Comparison of ENCODE assay signal across 9 mouse cellular contexts in genomic region chr10:63692039-63692438, GRCm38 (mm10).
A peak's percentile ranks its signal among the peaks of the same experiment; 100 is the strongest.
DNase-seq lines count a peak whose midpoint lies in the region; ATAC-seq lines count a peak whose summit lies in the region.
"Had no signal": no experiment of that assay in that cellular context is flagged by ENCODE, and none has a peak within 500 bp of the region (broad histone marks: within the 10 kb centered on the region; RNA-seq: fewer than 3 reads in every experiment).

No protein-coding gene starts in this region.

- no peaks in the 10 kb centered on the region for H3K27me3 ChIP-seq in forebrain, embryonic 11.5 days (ENCODE audit: control insufficient read depth, insufficient read depth, low read length)
- no peaks in the 10 kb centered on the region for H3K27me3 ChIP-seq in forebrain, embryonic 12.5 days
- no peaks in the 10 kb centered on the region for H3K27me3 ChIP-seq in neural tube, embryonic 15.5 days (replicated peaks)
- H3K27me3 ChIP-seq: hindbrain, embryonic 15.5 days had no signal

- ATAC-seq in forebrain, embryonic 11.5 days (replicated peaks; ENCODE audit: low FRiP score) = no peak; the same call in 1 of the 2 replicates
- no peak for ATAC-seq in forebrain, embryonic 12.5 days (ENCODE audit: low FRiP score)
- ATAC-seq in neural tube, embryonic 15.5 days (ENCODE audit: low FRiP score) = no peak

- H3K9ac ChIP-seq in forebrain, embryonic 11.5 days (ENCODE audit: low read length) = no peak overlapping the region
- H3K9ac ChIP-seq in forebrain, embryonic 12.5 days = no peak overlapping the region
- H3K9ac ChIP-seq in neural tube, embryonic 15.5 days (replicated peaks) = no peak overlapping the region
- H3K9ac ChIP-seq: hindbrain, embryonic 15.5 days had no signal

- H3K4me3 ChIP-seq in forebrain, embryonic 11.5 days (ENCODE audit: low read depth, low read length) = no peak overlapping the region
- no peak overlapping the region for H3K4me3 ChIP-seq in forebrain, embryonic 12.5 days (replicated peaks)
- no peak overlapping the region for H3K4me3 ChIP-seq in neural tube, embryonic 15.5 days (replicated peaks)
- H3K4me3 ChIP-seq: hindbrain, embryonic 15.5 days had no signal

- peak; percentile 60 for DNase-seq in forebrain, embryonic 11.5 days (ENCODE audit: low spot score)
- peak; percentile 41 for DNase-seq in neural tube, embryonic 10.5 days (ENCODE audit: extremely low spot score, low spot score)
- DNase-seq in embryo, embryonic 9.5 days (ENCODE audit: extremely low spot score) = peak; percentile 53
- peak; percentile 8 for DNase-seq in lung, postnatal 25 days (ENCODE audit: low spot score)
- DNase-seq in right cerebral cortex, adult 18-20 months = no peak
- DNase-seq in layer of hippocampus, adult 9-10 months (ENCODE audit: low spot score) = no peak

- no peaks in the 10 kb centered on the region for H3K4me1 ChIP-seq in forebrain, embryonic 11.5 days (replicated peaks; ENCODE audit: control insufficient read depth, insufficient read depth, low read length)
- no peaks in the 10 kb centered on the region for H3K4me1 ChIP-seq in forebrain, embryonic 12.5 days
- H3K4me1 ChIP-seq in neural tube, embryonic 15.5 days = no peaks in the 10 kb centered on the region
- H3K4me1 ChIP-seq: hindbrain, embryonic 15.5 days had no signal

- H3K9me3 ChIP-seq in forebrain, embryonic 11.5 days (ENCODE audit: control insufficient read depth, low read length) = no peaks in the 10 kb centered on the region
- no peaks in the 10 kb centered on the region for H3K9me3 ChIP-seq in forebrain, embryonic 12.5 days
- H3K9me3 ChIP-seq in neural tube, embryonic 15.5 days (replicated peaks) = no peaks in the 10 kb centered on the region
- H3K9me3 ChIP-seq: hindbrain, embryonic 15.5 days had no signal

- H3K36me3 ChIP-seq in forebrain, embryonic 11.5 days (ENCODE audit: control insufficient read depth, insufficient read depth, low read length) = no peaks in the 10 kb centered on the region
- H3K36me3 ChIP-seq in forebrain, embryonic 12.5 days (replicated peaks) = no peaks in the 10 kb centered on the region
- H3K36me3 ChIP-seq in neural tube, embryonic 15.5 days = no peaks in the 10 kb centered on the region
- H3K36me3 ChIP-seq: hindbrain, embryonic 15.5 days had no signal

- no peak overlapping the region for H3K27ac ChIP-seq in forebrain, embryonic 11.5 days (ENCODE audit: low read depth, low read length)
- H3K27ac ChIP-seq in forebrain, embryonic 12.5 days = no peak overlapping the region
- H3K27ac ChIP-seq in neural tube, embryonic 15.5 days (replicated peaks) = no peak overlapping the region
- H3K27ac ChIP-seq: hindbrain, embryonic 15.5 days had no signal

- 53% methylated on average over 3 of the region's 3 CpGs for WGBS in forebrain, embryonic 11.5 days
- 52% methylated on average over 3 of the region's 3 CpGs for WGBS in forebrain, embryonic 12.5 days
- WGBS in neural tube, embryonic 15.5 days = 62% methylated on average over 3 of the region's 3 CpGs

- H3K4me2 ChIP-seq in forebrain, embryonic 11.5 days (ENCODE audit: low read depth, low read length, severe bottlenecking) = no peak overlapping the region
- no peak overlapping the region for H3K4me2 ChIP-seq in forebrain, embryonic 12.5 days
- H3K4me2 ChIP-seq in neural tube, embryonic 15.5 days = no peak overlapping the region
- H3K4me2 ChIP-seq: hindbrain, embryonic 15.5 days had no signal

Comparison
In these comparisons a context has a peak if more than half of its experiments do, and no peak if none do; other contexts are left out.
1. DNase-seq: peak in forebrain, embryonic 11.5 days (single experiment), neural tube, embryonic 10.5 days (single experiment), embryo, embryonic 9.5 days (single experiment) and lung, postnatal 25 days (single experiment); none in right cerebral cortex, adult 18-20 months (single experiment) and layer of hippocampus, adult 9-10 months (single experiment).